Mouse (Mus musculus) fat pad, adult 2 months (tissue): ENCODE measurements around the gene Gm26661.

Experiments
- DNase-seq: peaks from one replicate; pipeline ENCODE4 v3.0.0-alpha.2; 2011; ENCODE audit warnings: low read depth, low spot score; ENCODE audit errors: extremely low read depth

Gene Gm26661

DNA sequence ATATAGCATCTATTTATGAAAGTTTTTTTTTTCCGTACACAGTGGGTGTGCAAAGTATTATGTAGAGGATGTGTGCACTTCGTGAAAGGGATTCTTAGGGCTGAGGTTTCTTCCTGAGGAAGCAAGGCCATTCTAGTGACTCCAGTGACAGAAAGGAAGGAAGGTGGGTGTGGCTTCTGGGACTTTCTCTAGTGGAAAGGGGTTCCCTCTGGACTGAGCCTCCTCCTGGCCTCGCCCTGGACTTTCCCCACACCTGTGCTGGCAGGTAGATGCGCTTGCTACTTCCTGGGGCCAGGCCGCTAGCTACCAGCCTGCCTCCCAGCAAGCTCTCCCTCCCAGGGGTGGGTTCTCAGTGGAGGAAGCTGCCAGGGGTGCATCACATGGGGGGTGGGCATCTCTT, 28.1 kb downstream of the Gm26661 start:
- DNase-seq: no peak

DNA sequence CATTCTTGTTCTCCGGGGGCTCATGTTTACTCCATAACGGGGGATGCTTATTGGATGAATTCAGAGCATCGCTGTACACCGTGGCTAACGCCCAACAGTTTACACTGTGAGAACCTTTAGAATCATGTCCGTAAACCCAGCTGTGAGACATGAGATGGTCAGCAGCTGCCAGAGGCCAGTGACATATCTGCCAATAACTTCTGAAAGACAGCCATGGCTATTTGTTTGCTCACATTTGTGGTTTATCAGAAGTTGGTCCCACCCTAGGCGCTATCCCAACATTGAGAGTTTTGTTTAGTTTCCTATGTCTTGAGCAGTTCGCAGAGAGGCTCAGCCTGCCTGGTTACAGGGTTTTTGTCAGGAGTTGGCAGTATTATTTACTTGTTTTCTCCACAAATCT, 30.0 kb downstream of the Gm26661 start:
- DNase-seq: no peak

DNA sequence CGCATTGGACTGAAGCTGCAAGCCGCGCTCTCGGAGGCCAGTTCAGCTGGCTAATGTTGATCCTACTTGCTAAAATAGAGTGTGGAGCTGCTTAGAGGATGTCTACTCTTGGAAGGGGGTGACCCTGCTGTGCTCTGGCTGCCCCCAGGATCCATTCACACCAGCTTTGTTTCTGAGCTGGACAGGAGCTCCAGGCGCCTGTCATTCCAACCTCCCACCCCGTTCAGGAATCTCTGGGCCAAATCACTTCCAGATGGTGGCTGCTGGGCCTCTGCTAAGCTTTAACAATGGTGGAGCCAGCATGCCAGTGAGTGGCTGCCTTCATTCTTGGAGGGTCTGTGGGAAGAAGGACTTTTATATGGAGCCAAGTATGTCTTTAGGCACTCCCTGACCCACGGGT, 31.3 kb downstream of the Gm26661 start:
- DNase-seq: no peak

DNA sequence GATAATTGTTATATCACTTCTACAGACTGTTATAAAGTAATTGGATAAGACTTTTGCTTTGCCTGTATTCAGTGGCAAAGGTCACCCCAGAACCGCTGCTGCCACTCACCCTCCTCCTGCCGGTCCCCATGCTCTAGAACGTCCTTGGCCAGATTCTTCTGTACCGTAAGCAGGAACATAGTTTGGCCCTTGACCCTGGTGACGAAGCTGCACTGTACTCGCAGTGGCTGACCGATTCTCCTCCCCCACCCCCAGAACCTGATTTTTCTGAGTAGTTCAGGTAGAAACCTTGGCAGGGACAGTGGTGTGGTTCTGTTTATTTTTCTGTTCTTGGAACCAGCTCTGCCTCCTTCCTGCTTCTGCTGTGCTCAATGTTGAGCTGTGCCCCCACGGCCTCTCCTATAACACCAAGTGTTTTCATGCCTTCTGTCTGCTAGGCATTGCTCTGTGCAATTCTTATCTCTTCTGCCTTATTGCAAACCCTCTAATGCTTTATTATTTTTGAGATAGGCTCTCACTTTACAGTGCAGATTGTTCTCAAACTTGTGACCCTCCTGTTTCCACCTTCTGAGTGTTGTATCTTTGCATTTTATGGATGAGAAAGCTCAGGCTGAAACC, 33.4 kb downstream of the Gm26661 start:
- no peak for DNase-seq

DNA sequence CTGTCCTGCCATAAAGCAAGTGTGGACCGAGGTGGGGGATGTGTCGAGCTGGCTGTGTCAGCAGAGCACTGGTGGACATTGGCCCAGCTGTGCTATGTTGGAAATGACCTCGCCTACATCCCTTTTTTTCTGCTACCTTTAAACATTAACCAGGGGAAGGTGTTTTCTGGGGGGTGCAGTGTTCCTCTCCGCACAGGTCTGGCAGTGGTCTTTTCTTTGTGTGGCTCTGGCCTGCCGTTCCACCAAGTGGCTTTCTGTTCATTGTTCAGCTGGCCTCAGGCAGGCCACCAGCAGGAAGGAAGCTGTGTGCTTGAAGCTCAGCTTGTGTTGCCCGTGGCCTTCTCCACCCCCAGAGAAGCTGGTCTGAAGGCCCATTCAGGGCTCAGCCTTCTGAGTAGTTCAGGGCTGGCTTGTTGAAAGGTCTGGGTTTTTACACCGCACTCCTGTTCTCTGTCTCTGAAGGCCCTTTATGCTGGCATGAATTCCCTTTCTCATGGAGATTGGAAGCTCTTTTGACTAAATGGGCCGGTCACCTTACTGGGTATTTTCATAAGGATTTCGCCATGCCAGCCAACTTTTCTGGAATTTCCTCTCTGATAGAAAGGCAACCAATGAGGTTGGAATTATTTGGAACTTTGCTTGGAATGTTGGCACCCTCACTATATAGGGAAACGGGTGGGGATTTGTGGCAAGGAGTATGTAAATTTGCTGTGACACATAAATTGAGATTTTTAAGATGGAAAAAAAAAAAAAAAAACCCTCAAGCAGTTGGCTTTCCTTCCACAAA, 35.0 kb downstream of the Gm26661 start:
- no peak for DNase-seq

DNA sequence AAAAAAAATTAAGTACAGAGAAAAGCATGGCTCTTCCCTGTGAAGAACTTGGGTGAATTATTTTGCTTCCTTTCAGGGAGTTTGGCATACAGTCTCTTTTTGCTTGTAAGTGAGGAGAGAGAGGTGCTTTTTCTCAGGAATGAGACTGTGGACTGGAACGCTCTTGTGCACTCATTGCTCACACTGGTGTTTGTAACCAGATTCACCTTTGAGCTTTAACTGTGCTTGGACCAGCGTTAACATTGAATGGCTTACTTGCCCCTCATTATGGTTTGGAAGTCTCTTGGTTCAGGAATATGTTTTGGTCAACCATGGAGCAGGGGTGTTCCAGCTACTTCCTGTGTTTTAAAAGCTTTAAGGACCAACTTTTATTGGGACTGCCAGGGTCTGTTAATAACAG, 37.8 kb downstream of the Gm26661 start:
- no peak for DNase-seq

DNA sequence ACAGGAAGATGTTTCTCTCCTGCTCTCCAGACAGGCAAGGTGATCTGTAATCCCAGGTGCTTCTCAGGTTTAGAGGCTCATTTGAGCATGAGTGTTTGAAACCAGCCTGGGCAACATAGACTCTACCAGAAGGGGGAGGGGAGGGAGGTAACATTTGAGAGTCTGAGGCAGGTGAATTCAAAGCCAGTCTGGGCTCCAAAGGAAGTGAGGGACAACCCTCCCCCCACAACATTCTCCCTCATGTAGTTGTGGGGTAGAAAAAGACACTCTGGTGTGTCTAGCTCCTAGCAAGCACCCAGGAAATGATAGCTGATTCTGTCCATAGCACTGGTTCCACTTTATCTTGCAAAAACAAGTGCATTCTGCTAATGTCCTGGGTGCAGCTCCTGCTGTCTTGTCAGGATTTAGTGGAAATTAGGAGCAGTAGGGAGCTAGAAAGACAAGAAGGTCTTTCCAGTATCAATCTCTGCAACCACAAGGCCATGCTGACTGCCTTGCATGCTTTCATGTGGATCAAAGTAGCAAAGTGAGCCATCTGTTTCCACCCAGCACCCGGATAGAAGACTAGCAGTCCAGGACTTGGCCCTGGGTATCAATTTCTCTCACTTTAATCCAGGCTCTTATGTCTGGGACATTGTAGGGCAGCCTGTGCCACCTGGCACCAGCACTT, 40.5 kb downstream of the Gm26661 start:
- DNase-seq: no peak

DNA sequence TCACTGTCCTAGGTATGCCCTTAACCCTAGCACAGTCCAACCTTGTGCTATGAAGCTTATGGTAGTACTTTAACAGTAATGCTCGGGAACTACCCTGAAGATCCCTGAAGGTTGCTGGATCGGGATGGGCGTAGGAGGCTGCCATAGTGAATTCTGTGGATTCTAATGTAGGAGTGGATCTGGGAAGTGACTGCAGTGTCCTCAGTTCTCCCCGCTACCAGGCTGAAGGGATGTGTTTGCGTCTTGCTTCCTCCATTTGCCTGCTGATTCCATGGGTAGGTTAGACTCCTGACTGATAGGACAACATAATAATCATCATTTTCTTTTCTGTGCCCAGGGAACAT, 41.0 kb downstream of the Gm26661 start:
- DNase-seq: no peak

DNA sequence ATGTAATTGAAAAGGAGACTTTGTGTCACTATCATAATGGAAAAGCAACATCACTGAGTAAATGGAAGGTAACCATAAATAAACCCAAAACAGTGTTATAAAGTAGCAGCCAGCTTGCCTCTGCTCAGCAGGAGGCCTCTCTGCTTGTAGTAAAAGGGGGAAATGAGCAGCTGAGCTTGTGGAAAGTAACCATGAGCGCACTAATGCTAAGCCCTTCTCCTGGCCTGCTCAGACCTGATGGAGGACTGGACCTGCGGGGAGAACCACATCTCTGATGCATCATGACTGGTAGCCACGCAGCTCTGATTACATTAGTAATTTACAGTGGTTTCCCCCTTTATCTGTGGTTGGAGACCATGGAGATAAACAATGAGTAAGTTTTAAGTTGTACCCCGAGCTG, 42.1 kb downstream of the Gm26661 start:
- no peak for DNase-seq

DNA sequence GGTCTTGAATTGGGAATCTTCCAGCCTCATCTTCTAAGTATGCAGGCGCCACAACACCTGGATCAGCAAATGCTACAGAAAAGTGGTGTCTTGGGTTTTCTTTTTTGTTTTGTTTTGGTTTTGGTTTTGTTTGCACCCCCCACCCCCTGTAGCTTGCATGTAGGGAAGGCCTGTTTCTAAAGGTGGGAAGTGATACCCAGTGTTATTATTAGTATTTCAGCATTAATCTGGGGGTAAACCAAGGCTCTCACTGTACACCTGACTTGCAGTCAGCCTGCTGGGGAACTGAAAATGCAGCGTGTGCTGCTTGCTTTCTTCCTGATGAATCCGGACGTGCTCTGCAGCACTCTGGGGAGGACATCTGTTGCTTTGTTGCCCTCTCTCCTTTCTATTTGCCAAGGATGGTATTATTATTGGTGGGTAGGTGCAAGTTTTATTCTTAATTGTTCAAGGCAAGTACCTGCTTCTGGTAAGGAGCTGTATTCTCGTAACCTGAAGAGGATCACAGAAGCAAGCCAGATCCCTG, 47.2 kb downstream of the Gm26661 start:
- DNase-seq: no peak

DNA sequence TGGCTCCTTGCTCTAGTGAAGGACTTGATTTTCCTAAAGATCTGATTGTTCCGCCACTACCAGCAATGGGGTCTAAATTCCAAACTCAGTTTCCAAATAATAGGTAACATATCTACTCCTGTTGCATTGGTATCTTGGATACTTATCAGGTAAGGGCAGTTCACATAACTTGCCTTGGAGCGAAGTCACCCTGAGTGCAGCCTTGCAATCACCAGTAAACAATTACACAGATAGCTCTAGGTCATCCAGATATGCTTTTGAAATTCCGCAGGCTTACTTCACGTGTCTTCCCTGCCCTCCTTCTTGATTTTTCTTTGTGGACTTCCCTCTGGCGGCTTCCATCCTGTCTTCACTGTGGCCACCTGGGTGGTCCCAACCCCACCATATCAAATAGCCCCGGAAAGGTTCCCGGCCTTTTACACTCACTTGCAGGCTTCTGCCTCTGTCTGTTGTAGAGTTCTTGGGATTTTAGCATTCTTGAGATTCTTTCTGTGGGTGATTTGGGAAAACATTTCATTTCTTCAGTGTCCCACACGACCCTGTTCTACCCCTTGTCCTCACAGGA, 48.6 kb downstream of the Gm26661 start:
- no peak for DNase-seq
